Mouse (Mus musculus) liver, embryonic 14.5 days (tissue): ENCODE results near the gene Rhag.

ENCODE experiments used
- CTCF ChIP-seq: IDR thresholded peaks from 2 replicates; pipeline ENCODE4 v1.5.1; 2016; ENCODE audit warnings: antibody characterized with exemption, low read depth, control low read depth
- EP300 ChIP-seq: IDR thresholded peaks from 2 replicates; pipeline ENCODE4 v1.6.1; 2016; ENCODE audit warnings: antibody characterized with exemption, low read depth

- no peak for TF ChIP-seq CTCF
- TF ChIP-seq EP300, result no peak
Observed at GRCm38 (mm10) chr17:40887849-40888536, 77.1 kb downstream of the Rhag start.
